Mouse (Mus musculus) lung, postnatal 10 days (tissue): ENCODE data around the gene Msi2.

Experiments
- DNase-seq: peaks from one replicate; pipeline ENCODE4 v3.0.0; 2021

Msi2 gene

GRCm38 (mm10) chr11:88634627-88635026 is 83.7 kb downstream of the Msi2 start:
- DNase-seq, result peak; percentile 66

GRCm38 (mm10) chr11:88631932-88632230 is 86.4 kb downstream of the Msi2 start:
- DNase-seq, result no peak

- no peak for DNase-seq
Observed at GRCm38 (mm10) chr11:88631084-88631931, 87.0 kb downstream of the Msi2 start.

DNA sequence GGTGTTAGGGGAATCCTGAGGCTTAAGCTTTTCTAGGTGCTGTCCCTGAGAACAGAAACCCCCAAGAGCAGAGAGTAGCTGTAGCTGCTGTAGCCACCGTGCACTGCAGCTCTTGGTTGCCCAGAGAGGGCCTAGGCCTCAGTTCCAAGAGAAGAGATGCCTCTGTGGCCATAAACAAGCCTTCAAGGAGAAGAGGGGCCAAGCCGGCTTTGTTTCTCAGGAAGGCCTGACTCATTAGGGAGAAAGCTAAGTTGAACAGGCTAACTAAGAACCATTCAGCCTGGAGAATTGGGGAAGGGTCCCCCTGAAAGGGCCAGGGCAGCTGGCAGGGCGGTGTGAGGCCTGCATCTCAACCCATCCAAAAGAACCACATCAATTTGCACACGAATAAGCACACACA is 88.7 kb downstream of the Msi2 start:
- no peak for DNase-seq

GRCm38 (mm10) chr11:88629165-88629564 is 89.1 kb downstream of the Msi2 start:
- no peak for DNase-seq

- DNase-seq, result no peak
Observed at GRCm38 (mm10) chr11:88628676-88629075, 89.6 kb downstream of the Msi2 start.

- DNase-seq, result no peak
Observed at GRCm38 (mm10) chr11:88627327-88627726, 91.0 kb downstream of the Msi2 start.

GRCm38 (mm10) chr11:88626576-88626975 is 91.7 kb downstream of the Msi2 start:
- DNase-seq, result no peak

DNA sequence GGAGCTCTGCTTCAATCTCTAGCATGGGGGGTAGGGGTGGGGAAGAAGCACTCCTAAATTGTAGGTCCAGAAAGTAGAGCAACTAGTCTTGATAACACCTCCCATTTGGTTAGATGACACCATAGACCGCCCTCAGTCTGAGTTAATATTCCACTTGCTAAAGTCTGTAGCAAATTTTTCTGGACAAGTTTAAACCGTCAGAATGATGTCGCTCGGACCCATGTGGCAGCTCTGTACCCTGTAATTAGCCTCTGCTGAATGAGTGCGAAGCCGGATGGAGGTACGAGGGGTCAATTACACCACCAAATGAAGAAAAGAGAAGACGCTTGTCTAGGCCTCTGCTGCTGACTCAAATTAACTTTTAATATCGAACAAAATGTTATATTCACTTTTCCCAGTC is 92.3 kb downstream of the Msi2 start:
- DNase-seq, result no peak

- no peak for DNase-seq
Observed at GRCm38 (mm10) chr11:88625063-88625462, 93.2 kb downstream of the Msi2 start.

DNA sequence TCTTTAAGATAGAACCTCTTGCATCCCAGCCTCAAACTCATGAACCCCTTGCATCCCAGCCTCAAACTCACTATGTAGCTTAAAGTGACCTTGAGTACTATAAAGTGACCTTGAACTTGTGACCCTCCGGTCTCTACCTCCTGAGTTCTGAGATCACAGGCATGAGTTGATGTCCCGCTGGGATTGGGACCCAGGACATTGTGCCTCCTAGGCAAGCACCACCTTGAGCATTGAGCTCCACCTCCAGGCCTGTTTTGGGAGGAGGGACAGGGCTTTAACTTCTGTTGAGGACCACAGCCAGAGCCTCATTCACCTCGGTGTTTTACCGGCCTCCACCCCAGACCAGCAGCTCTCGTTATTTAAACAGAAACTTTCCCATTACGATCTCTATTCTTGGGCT is 93.7 kb downstream of the Msi2 start:
- DNase-seq, result no peak

GRCm38 (mm10) chr11:88623671-88624070 is 94.6 kb downstream of the Msi2 start:
- no peak for DNase-seq

GRCm38 (mm10) chr11:88622496-88622895 is 95.8 kb downstream of the Msi2 start:
- DNase-seq, result peak; percentile 28

DNA sequence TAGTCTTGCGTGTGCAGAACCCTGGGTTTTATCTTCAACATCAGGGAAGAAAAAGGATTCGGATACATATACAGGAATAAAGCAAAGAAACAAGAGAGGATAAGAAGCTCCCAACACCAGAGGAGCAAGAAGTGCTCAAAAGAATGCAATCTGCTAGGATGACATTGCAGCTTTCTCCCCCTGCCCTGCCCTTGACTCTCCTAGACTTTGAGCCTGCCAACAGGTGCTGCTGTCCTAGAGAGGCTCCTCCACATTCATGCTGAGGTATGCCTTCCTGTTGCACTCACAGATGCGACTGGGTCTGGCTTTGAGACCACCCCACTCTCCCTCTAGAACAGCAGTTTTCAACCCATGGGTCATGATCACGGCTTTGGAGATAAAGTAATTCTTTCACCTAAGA is 96.5 kb downstream of the Msi2 start:
- no peak for DNase-seq

GRCm38 (mm10) chr11:88620158-88620973 is 97.9 kb downstream of the Msi2 start:
- peak; percentile 80 for DNase-seq

- peak; percentile 36 for DNase-seq
Observed at GRCm38 (mm10) chr11:88619468-88620157, 98.7 kb downstream of the Msi2 start.

- DNase-seq, result peak; percentile 82
Observed at GRCm38 (mm10) chr11:88618732-88619309, 99.5 kb downstream of the Msi2 start.

- DNase-seq, result peak; percentile 48
Observed at GRCm38 (mm10) chr11:88618005-88618501, 100.3 kb downstream of the Msi2 start.

- no peak for DNase-seq
Observed at GRCm38 (mm10) chr11:88617380-88617779, 100.9 kb downstream of the Msi2 start.

DNA sequence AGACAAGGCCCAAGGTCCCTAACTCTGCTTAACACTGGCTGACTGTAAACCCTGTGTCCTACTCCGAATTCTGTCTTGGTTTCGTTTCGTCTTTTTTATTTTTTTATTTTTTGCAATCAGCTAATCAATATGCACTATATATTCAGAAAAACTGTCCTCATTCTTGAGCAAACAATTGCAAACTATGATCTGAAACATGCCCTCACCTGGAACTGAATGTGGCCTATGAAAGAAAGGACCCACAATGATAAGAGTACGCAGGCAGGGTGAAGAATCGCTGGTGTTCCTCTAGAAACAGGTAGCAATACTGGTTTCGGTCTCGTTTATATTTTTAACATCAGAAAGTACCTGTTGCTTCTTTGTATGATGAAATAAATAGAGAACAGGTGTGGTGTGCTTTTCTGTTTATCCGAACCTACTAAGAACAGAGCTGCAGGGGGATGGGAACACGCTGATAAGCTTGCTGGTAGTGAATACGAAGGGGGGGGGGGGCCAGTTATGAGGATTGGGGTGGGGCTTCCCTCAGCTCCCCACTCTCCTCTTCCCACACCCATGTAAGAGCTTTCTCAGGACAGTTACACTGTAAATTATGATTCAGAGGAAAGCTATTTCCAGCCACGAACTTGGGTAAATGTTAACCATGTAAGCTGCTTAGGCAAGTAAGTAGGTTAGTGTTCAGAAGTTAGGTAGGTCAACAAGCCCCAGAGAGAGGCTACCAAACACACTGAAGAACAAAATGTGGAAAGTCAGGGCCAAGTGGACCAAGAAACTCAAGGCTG is 103.6 kb downstream of the Msi2 start:
- DNase-seq, result no peak

- peak; percentile 74 for DNase-seq
Observed at GRCm38 (mm10) chr11:88613771-88614526, 104.4 kb downstream of the Msi2 start.
